Mouse (Mus musculus) testis, postnatal 14 days (tissue): Measurements from ENCODE around the gene Terf2.
A peak's percentile ranks its signal among the peaks of the same experiment; 100 is the strongest.

Source experiments
- DNase-seq: peaks from one replicate; pipeline ENCODE4 v3.0.0; 2021; ENCODE audit warnings: low spot score

The Terf2 gene

DNA sequence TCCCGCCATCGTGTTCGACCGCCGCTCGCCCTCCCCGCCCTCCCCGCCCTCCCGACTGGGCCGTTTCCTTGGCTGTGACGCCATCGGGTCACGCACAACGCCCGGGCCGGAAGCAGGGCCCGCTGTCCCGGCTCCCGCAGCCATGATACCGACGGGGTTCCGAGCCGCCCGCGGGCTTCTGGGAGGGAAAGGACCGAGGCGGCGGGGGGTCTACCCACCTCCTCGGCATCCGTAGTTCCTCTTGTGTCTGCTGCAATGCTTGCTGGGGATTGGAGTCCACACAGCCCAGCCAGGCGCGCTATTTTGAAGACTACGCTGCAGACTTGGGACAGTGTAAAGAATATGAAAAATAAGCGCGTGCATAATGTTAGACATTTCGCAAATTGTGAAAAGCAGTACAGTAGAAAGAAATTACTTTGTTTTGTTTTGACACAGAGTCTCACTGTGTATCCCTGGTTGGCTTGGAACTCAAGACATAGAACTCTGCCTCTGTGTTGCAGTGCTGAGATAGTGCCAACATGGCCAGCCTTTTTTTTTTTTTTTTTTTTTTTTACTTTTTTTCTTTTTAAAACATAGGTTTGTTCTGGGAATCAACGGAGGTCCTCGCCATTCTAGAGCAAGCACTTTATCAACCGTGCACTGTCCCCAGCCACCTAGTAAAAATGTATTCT, at the start of gene Terf2:
Gene Terf2 (minus strand): TSS at position 182 of the 671 bp plus-strand sequence.
- peak; percentile 96 for DNase-seq

GRCm38 (mm10) chr8:107143501-107143900, 47.2 kb upstream of the Terf2 start:
- DNase-seq: no peak

DNA sequence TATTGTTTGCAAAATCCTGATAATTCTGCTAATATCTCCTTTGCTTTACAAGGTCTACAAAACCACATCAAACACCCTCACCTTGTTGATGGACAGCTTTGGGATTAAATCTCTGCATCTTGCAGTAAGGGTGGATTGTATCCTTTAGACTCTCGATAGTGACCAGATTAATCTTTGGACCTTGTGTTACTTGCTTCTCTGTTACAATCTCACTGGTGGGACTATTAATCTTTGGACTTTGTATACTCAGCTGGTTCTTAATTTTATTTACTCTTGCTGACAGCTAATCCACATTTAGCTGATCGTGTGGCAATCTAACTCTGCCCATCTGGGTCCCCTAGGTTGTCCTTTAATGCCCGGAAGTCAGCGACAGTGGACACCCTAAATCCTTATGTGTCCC, 46.2 kb upstream of the Terf2 start:
- DNase-seq: no peak

DNA sequence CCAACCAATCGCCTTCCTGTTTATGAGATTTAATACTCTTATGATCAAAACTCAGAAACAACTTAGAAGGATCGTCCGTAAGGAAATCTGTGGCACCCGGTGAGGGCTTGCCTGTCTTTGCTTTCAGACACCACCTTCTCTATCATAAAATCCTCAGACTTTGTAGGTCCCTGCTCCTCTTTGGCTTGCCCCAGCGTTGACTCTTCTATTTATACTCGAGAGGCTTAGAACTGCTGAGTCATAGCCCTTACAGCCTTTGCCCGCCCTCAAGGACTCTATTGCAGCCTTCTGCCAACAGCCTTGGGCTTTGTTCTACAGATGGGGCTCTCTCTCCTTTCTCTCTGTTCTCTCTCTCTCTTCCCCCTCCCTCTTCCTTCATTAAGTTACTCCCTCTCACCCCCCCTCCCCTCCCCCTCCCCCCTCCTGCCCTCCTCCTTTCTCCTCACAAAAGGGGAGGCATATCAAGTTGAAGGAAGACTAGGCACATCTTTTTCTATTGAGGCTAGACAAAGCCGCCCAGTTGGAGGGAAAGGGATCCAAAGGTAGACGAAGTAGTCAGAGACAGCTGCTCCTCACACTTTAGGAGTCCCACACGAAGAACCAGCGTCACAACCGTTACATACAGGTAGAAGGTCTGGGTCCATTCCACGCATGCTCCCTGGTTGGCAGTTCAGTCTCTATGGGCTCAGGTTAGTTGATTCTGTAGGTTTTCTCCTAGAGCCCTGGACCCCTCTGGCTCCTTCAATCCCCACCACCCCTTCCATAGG, 43.5 kb upstream of the Terf2 start:
- DNase-seq: peak; percentile 72

DNA sequence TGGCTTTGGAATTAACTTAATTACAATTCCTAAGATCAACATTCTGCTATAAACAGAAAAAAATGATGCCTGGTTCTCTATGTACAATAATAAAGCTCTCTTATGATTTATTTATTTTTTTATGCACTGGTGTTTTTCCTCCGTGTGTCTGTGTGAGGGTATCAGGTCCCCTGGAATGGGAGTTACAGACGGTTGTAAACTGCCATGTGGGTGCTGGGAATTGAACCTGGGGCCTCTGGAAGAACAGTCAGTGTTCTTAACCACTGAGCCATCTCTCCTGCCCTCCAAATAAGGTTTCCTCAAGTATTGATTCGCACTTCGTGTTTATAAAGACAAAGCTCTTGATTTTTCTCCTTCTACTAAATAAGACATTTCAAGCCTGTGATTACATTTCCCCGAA, 42.0 kb upstream of the Terf2 start:
- no peak for DNase-seq

- DNase-seq: no peak
These were observed 41.2 kb upstream of the Terf2 start for GRCm38 (mm10) chr8:107137591-107137990.

GRCm38 (mm10) chr8:107136003-107136612, 39.8 kb upstream of the Terf2 start:
- DNase-seq: no peak

GRCm38 (mm10) chr8:107133881-107134280, 37.5 kb upstream of the Terf2 start:
- no peak for DNase-seq

DNA sequence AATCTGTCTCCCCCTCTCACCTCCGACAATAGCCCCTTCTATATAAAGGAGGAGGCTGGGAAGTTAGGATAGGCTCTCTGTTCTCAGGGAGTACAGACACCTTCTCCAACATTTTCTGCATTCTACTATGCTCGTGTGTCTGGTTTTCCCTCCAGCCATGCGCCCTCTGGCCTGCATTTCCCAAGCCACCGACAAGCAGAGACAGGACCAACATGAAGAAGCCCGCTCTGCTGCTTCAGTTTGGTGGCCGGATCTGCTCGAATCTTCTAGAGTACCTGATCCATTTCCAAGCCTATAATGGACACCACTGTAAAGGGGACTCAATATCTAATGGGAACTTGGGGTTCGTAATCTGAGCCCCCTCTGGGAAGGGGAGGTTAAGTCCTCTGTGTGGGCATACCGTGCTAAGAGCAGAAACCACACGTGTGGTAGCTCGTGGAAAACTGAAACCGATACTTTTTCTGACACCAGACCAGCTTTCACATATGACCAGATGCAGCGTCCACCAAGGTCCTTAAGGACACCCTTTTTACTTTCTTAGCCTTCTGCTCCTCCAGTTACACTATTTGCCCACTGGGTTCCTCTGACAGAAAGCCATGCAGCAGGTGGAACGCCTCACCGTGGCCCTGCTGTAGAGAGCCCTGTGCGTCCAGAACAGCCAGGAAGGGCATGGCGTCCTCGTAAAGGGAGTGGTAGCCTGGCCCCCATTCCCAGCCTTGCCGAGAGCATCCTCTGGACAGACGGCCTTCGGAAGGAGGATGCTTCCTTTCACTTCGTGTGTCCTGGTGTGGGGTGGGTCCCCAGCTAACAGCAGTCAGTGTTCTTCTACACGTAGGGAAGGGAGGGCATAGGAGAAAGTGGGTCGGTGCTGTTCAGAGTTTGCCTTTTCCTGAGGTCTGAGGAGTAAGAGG, 36.5 kb upstream of the Terf2 start:
- no peak for DNase-seq

DNA sequence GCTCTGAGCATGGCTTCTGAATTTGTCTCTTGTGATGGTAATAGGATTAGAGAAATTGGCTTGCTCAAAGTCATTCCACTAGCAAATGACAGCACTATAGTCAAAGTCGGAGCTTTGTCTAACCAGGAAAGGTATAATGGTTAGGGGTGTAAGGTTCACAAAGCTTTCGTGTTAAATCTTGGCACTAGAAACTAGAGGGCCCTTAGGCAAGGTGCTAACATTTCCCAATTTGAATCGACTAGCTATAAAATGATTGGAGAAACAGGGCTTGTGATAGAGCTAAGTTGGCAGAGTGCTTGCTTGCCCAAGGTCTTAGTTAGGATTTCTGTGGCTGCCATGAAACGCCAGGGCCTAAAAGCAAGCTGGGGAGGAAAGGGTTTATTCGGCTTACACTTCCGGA, 33.7 kb upstream of the Terf2 start:
- no peak for DNase-seq

GRCm38 (mm10) chr8:107129171-107130025, 33.1 kb upstream of the Terf2 start:
- peak; percentile 51 for DNase-seq

DNA sequence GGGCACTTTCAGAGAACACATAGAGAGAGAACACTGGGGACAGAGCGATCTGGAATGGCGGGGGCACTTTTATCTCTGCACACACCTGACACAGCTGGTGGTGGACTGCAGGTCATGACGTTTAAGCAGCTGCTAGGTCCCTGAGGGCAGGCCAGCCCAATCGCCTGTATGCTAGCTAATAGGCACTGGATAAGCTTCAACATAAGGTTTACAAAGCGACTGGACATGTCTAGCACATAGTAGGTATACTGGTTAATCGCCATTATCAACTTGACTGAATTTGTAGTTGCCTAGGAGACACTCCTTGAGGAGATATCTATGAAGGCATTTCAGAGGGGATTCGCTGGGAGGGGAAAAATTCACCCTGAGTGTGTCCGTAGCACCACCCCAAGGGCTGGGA, 28.0 kb upstream of the Terf2 start:
- no peak for DNase-seq

DNA sequence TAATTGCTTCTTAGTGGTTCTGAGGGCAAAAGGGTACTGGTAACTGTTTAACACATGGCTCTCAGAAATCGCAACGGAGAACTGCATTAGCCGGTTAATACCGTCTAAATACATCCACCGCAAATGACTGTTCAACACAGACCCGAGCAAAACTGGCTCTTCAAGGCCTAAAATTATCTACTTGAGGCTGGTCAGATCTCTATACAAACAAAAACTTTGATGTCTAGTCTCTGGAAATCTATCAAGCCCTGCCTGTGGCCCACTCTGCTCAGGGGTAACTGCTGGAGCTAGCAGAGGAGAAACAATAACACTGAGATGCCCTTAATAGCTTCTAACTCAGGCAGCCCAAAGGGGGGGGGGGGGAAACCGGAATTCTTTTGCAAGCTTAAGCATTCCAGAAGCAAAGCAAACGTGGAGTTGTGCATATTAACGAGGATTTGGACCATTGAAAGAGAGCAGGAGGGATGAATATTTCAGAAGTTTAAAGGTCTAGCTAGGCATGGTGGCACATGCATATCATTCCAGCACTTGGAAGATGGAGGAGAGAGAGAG, 26.8 kb upstream of the Terf2 start:
- no peak for DNase-seq

GRCm38 (mm10) chr8:107121681-107122291, 25.4 kb upstream of the Terf2 start:
- DNase-seq: no peak

GRCm38 (mm10) chr8:107120806-107121205, 24.5 kb upstream of the Terf2 start:
- no peak for DNase-seq

GRCm38 (mm10) chr8:107119412-107119811, 23.1 kb upstream of the Terf2 start:
- DNase-seq: no peak

DNA sequence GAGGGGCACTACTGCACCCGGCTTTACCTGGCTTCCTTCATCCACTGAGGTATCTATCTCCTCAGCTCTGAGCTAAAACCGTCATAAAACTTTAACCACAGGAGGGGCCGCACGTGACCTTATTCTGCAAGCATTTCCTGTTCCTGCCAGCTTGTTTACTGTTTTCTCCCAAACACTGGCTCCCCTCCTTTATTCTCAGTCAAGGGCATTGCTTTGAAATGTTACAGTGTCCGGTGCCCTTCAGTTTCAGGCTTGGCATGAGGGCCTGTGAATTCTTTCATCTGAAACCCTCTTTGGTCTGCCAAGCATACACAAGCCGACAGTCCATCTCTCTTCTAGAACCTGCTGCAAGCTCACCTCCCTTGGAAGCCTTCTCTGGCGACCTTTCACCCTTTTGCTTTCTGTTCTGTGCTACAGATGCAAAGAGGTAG, 22.5 kb upstream of the Terf2 start:
- DNase-seq: no peak

DNA sequence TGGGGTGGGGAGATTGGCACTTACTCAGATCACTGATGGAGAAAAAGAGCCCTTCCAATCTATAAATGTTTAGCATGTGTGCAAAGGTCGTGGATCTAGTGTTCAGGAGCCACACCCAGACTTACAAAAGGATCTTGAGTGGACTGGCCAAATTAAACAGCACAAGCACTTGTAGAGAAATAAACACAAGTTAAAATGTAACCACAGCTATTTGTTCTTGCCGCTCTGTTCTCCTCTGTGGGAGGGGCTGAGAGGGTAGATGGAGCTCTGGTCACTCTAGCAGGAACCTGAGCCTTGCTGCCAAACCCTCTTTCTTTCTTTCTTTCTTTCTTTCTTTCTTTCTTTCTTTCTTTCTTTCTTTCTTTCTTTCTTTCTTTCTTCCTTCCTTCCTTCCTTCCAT, 20.7 kb upstream of the Terf2 start:
- peak; percentile 46 for DNase-seq

DNA sequence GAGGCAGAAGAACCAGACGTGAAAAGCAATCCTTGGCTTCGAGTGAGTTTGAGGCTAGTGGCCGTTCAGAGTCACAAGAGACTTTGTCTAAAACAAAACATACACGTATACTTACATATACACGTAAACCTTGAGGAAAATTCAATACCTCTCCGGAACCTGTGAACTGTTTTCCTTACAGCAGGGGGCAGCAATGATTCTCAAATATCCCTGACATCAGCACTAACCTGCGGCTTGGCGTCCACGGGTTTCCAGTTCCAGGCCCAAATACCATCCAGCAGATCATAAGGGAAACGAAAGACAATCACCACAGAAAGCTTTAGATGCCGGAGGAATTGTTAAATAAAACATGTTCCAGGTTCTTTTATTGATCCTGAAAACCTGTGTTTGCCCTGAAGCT, 19.7 kb upstream of the Terf2 start:
- DNase-seq: peak; percentile 70

GRCm38 (mm10) chr8:107115008-107115320, 18.6 kb upstream of the Terf2 start:
- DNase-seq: no peak
